Mouse (Mus musculus) MEL (cell line): ENCODE results near the gene Tppp3. TPM values are rescaled to one million over a fixed set of nuclear protein-coding genes. Genes with fewer than 3 reads are reported as not detected.

Experiments used
- DNase-seq: peaks from one replicate; pipeline ENCODE4 v3.0.0; 2011; ENCODE audit warnings: low read depth, low spot score
- H3K27ac ChIP-seq: 2 replicates; pipeline ENCODE4 v1.5.1; 2012; ENCODE audit warnings: low read depth, mild to moderate bottlenecking, control low read depth, low read length, moderate library complexity; ENCODE audit not compliant: control insufficient read depth
- H3K27me3 ChIP-seq, 2 experiments: fragments of 150-350 bp in 1 of 2; sonication (generic) in 1 of 2; 2 replicates each; pipeline ENCODE4 v1.6.1; 2012; ENCODE audit warnings: low read length in 2 of 2, mild to moderate bottlenecking in 2 of 2, improper control_type of control experiment in 1 of 2, moderate library complexity in 1 of 2; ENCODE audit not compliant: insufficient read depth in 2 of 2, control insufficient read depth in 1 of 2
- H3K36me3 ChIP-seq, 2 experiments: 2 replicates each; pipeline ENCODE4 v1.6.1; 2012 to 2014; ENCODE audit warnings: low read length in 2 of 2, improper control_type of control experiment in 1 of 2, inconsistent platforms in 1 of 2, mild to moderate bottlenecking in 1 of 2; ENCODE audit not compliant: insufficient read depth in 2 of 2, control insufficient read depth in 1 of 2
- H3K4me1 ChIP-seq, 2 experiments: fragments of 150-350 bp in 1 of 2; sonication (generic) in 1 of 2; 2 replicates each; pipeline ENCODE4 v1.6.1; 2012; ENCODE audit warnings: low read length in 2 of 2, improper control_type of control experiment in 1 of 2, mild to moderate bottlenecking in 1 of 2; ENCODE audit not compliant: insufficient read depth in 2 of 2, control insufficient read depth in 1 of 2
- H3K4me3 ChIP-seq, 2 experiments: fragments of 150-350 bp in 1 of 2; sonication (generic) in 1 of 2; 2 replicates each; pipeline ENCODE4 v1.5.1; 2012; ENCODE audit warnings: low read depth in 2 of 2, low read length in 2 of 2, mild to moderate bottlenecking in 2 of 2, moderate library complexity in 2 of 2, control low read depth in 1 of 2, improper control_type of control experiment in 1 of 2; ENCODE audit not compliant: control insufficient read depth in 1 of 2, insufficient read depth in 1 of 2
- H3K79me2 ChIP-seq: 2 replicates; pipeline ENCODE4 v1.6.1; 2012; ENCODE audit warnings: mild to moderate bottlenecking, low read length, moderate library complexity; ENCODE audit not compliant: control insufficient read depth, poor library complexity, insufficient read depth
- H3K9ac ChIP-seq: 2 replicates; pipeline ENCODE4 v1.6.1; 2012; ENCODE audit warnings: low read depth, mild to moderate bottlenecking, control low read depth, low read length, moderate library complexity; ENCODE audit not compliant: control insufficient read depth, poor library complexity, severe bottlenecking
- H3K9me3 ChIP-seq: fragments of 150-350 bp; sonication (generic); replicated peaks from 2 replicates; pipeline ENCODE4 v1.6.1; 2012; ENCODE audit warnings: mild to moderate bottlenecking, low read length, improper control_type of control experiment, moderate library complexity; ENCODE audit not compliant: insufficient read depth
- BHLHE40 ChIP-seq: IDR thresholded peaks from 2 replicates; pipeline ENCODE4 v1.6.1; 2012; ENCODE audit warnings: low read depth, mild to moderate bottlenecking, inconsistent platforms, low read length, improper control_type of control experiment, borderline replicate concordance
- CHD1 ChIP-seq: IDR thresholded peaks from 2 replicates; pipeline ENCODE4 v1.6.1; 2012; ENCODE audit warnings: low read depth, mild to moderate bottlenecking, inconsistent platforms, low read length, improper control_type of control experiment
- CHD2 ChIP-seq: IDR thresholded peaks from 2 replicates; pipeline ENCODE4 v1.6.1; 2011; ENCODE audit warnings: low read length, improper control_type of control experiment
- CTCF ChIP-seq, 3 experiments: IDR thresholded peaks in 2 of 3; conservative IDR thresholded peaks in 1 of 3; 2 replicates each; pipeline ENCODE4 v1.5.1; 2011 to 2012; ENCODE audit warnings: low read length in 3 of 3, low read depth in 2 of 3, mild to moderate bottlenecking in 2 of 3, improper control_type of control experiment in 1 of 3, inconsistent platforms in 1 of 3, mixed read lengths in 1 of 3, moderate library complexity in 1 of 3; ENCODE audit not compliant: control insufficient read depth in 1 of 3, insufficient read depth in 1 of 3, poor library complexity in 1 of 3, severe bottlenecking in 1 of 3
- E2F4 ChIP-seq: IDR thresholded peaks from 2 replicates; pipeline ENCODE4 v1.6.1; 2011; ENCODE audit warnings: low read depth, low read length, improper control_type of control experiment, borderline replicate concordance
- ELF1 ChIP-seq: IDR thresholded peaks from 2 replicates; pipeline ENCODE4 v1.6.1; 2014; ENCODE audit warnings: low read depth, mild to moderate bottlenecking, inconsistent platforms, low read length, improper control_type of control experiment, moderate library complexity
- EP300 ChIP-seq, 2 experiments: IDR thresholded peaks; 2 replicates each; pipeline ENCODE4 v1.6.1; 2011; ENCODE audit warnings: improper control_type of control experiment in 2 of 2, low read length in 2 of 2, low read depth in 1 of 2, mild to moderate bottlenecking in 1 of 2
- ETS1 ChIP-seq: IDR thresholded peaks from 2 replicates; pipeline ENCODE4 v1.6.1; 2012; ENCODE audit warnings: low read depth, mild to moderate bottlenecking, inconsistent platforms, low read length, improper control_type of control experiment, moderate library complexity
- KAT2A ChIP-seq: conservative IDR thresholded peaks from 2 replicates; pipeline ENCODE4 v1.6.1; 2012; ENCODE audit warnings: low read depth, low read length, improper control_type of control experiment, inconsistent platforms
- MAFK ChIP-seq: IDR thresholded peaks from 2 replicates; pipeline ENCODE4 v1.6.1; 2011; ENCODE audit warnings: low read depth, mild to moderate bottlenecking, low read length, improper control_type of control experiment, borderline replicate concordance
- MAX ChIP-seq: IDR thresholded peaks from 2 replicates; pipeline ENCODE4 v1.6.1; 2011; ENCODE audit warnings: low read length, improper control_type of control experiment
- MYB ChIP-seq: IDR thresholded peaks from 2 replicates; pipeline ENCODE4 v1.6.1; 2011; ENCODE audit warnings: mild to moderate bottlenecking, low read depth, low read length, improper control_type of control experiment
- NELFE ChIP-seq: IDR thresholded peaks from 2 replicates; pipeline ENCODE4 v1.6.1; 2011; ENCODE audit warnings: low read depth, low read length, improper control_type of control experiment
- NRF1 ChIP-seq: IDR thresholded peaks from 2 replicates; pipeline ENCODE4 v1.6.1; 2014; ENCODE audit warnings: low read depth, mild to moderate bottlenecking, inconsistent platforms, low read length, improper control_type of control experiment, moderate library complexity; ENCODE audit not compliant: poor library complexity, insufficient read depth, severe bottlenecking
- POLR2A ChIP-seq, 2 experiments: IDR thresholded peaks; 2 replicates each; pipeline ENCODE4 v1.6.1; 2011 to 2012; ENCODE audit warnings: low read length in 2 of 2, mild to moderate bottlenecking in 2 of 2, control low read depth in 1 of 2, improper control_type of control experiment in 1 of 2, low read depth in 1 of 2, moderate library complexity in 1 of 2; ENCODE audit not compliant: control insufficient read depth in 1 of 2, insufficient read depth in 1 of 2, poor library complexity in 1 of 2
- POLR2AphosphoS5 ChIP-seq: IDR thresholded peaks from 2 replicates; pipeline ENCODE4 v1.6.1; 2012; ENCODE audit warnings: low read depth, borderline replicate concordance, mild to moderate bottlenecking, inconsistent platforms, low read length, moderate library complexity, mixed read lengths
- RAD21 ChIP-seq: IDR thresholded peaks from 2 replicates; pipeline ENCODE4 v1.6.1; 2011; ENCODE audit warnings: mild to moderate bottlenecking, low read depth, low read length, improper control_type of control experiment
- SIN3A ChIP-seq: IDR thresholded peaks from 2 replicates; pipeline ENCODE4 v1.6.1; 2012; ENCODE audit warnings: low read length, improper control_type of control experiment, inconsistent platforms
- SMC3 ChIP-seq: IDR thresholded peaks from 2 replicates; pipeline ENCODE4 v1.6.1; 2011; ENCODE audit warnings: low read depth, low read length, improper control_type of control experiment
- TAL1 ChIP-seq: IDR thresholded peaks from 2 replicates; pipeline ENCODE4 v1.6.1; 2012; ENCODE audit warnings: mild to moderate bottlenecking, inconsistent platforms, low read length, moderate library complexity, mixed read lengths
- TBP ChIP-seq: IDR thresholded peaks from 2 replicates; pipeline ENCODE4 v1.8.0; 2011; ENCODE audit warnings: low read depth, low read length, improper control_type of control experiment
- TCF12 ChIP-seq: IDR thresholded peaks from 2 replicates; pipeline ENCODE4 v1.6.1; 2014; ENCODE audit warnings: low read depth, mild to moderate bottlenecking, inconsistent platforms, low read length, improper control_type of control experiment, moderate library complexity
- UBTF ChIP-seq: IDR thresholded peaks from 2 replicates; pipeline ENCODE4 v1.6.1; 2012; ENCODE audit warnings: low read depth, mild to moderate bottlenecking, inconsistent platforms, low read length, improper control_type of control experiment, moderate library complexity, borderline replicate concordance; ENCODE audit not compliant: insufficient read depth
- USF2 ChIP-seq, 2 experiments: IDR thresholded peaks; 2 replicates each; pipeline ENCODE4 v1.6.1; 2011 to 2012; ENCODE audit warnings: improper control_type of control experiment in 2 of 2, low read length in 2 of 2, borderline replicate concordance in 1 of 2, inconsistent platforms in 1 of 2, low read depth in 1 of 2, mild to moderate bottlenecking in 1 of 2; ENCODE audit not compliant: insufficient read depth in 1 of 2
- ZKSCAN1 ChIP-seq: IDR thresholded peaks from 2 replicates; pipeline ENCODE4 v1.6.1; 2012; ENCODE audit warnings: low read depth, mild to moderate bottlenecking, inconsistent platforms, low read length, improper control_type of control experiment, moderate library complexity
- polyA plus RNA-seq, 2 experiments: library from polyadenylated mRNA; stranded (reverse) in 1 of 2; unstranded in 1 of 2; fragments of >175 nt in 1 of 2; fragments of >200 nt in 1 of 2; gene quantifications; 2 replicates each; pipeline versions ENCODE4 v1.2.1 to v1.2.4; 2012; ENCODE audit warnings: low replicate concordance in 2 of 2, low read depth in 1 of 2; ENCODE audit not compliant: insufficient read length in 2 of 2, insufficient read depth in 1 of 2, missing spikeins in 1 of 2
- total RNA-seq: library from RNA; depleted of rRNA; stranded (reverse); fragments of 300-350 nt; gene quantifications from 2 replicates; pipeline ENCODE4 v1.2.3, GENCODE M21; 2012

Tppp3 gene
- total and polyA plus RNA-seq, 3 experiments = 0.81 to 1.7 TPM; not detected in 1

DNA sequence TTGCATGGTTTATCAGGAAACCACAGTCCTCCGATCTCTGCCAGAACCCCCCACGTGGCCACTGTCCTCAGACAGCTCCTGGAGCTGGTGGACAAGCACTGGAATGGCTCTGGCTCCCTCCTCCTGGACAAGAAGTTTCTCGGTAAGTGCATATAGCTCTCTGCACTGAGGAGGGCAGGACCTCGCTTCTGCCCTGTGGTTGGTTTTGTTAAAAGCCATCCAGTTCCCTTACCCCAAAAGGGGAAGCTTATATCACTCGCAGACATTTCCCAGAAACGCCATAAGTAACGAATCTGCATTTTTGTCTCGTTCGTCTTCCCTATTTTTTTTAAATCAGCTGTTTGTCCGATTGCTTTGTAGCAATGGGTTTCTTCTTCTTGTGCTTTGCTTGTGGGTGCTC lies 16.1 kb downstream of the Tppp3 start (continued):
- no peak for TF ChIP-seq POLR2AphosphoS5
- no peak for TF ChIP-seq TAL1
- TF ChIP-seq BHLHE40 = no peak; the same call in 1 of the 2 replicates
- TF ChIP-seq NELFE = no peak
- peak; percentile 13; the same call in 1 of the 2 replicates for TF ChIP-seq MYB
- TF ChIP-seq TBP = peak; percentile 86
- peak; percentile 80 for TF ChIP-seq SIN3A
- TF ChIP-seq KAT2A = no peak
- TF ChIP-seq CHD1 = no peak
- no peak for TF ChIP-seq ZKSCAN1
- TF ChIP-seq MAX = no peak
- TF ChIP-seq EP300 (IDR thresholded peaks at IDR 0.05; ENCODE audit: low read depth in 1 of 2, low read length in 2 of 2) = peak; percentile 9 to 40; a peak in 2 of 4 replicates
- no peak for TF ChIP-seq ELF1
- no peak for TF ChIP-seq TCF12
- TF ChIP-seq UBTF = 0 out of 2 replicates have a peak, but pooled peaks have one; percentile 70
- TF ChIP-seq NRF1 = no peak
- TF ChIP-seq CHD2 = no peak
- no peak for TF ChIP-seq USF2 (IDR thresholded peaks at IDR 0.05; ENCODE audit: borderline replicate concordance in 1 of 2, insufficient read depth in 1 of 2, low read depth in 1 of 2, low read length in 2 of 2)
- peak in 1 of 2 experiments; percentile 37; a peak in 1 of 4 replicates for TF ChIP-seq POLR2A (IDR thresholded peaks at IDR 0.05; ENCODE audit: control insufficient read depth in 1 of 2, insufficient read depth in 1 of 2, low read depth in 1 of 2, low read length in 2 of 2, poor library complexity in 1 of 2)
- TF ChIP-seq MAFK = no peak
- TF ChIP-seq SMC3 = no peak
- TF ChIP-seq E2F4 = no peak
- TF ChIP-seq RAD21 = no peak
- peak; percentile 89 for TF ChIP-seq ETS1
- TF ChIP-seq CTCF (IDR thresholded peaks at IDR 0.05 in 2 of 3, conservative IDR thresholded peaks at IDR 0.05 in 1 of 3; ENCODE audit: control insufficient read depth in 1 of 3, insufficient read depth in 1 of 3, low read depth in 2 of 3, low read length in 3 of 3, poor library complexity in 1 of 3, severe bottlenecking in 1 of 3) = no peak

DNA sequence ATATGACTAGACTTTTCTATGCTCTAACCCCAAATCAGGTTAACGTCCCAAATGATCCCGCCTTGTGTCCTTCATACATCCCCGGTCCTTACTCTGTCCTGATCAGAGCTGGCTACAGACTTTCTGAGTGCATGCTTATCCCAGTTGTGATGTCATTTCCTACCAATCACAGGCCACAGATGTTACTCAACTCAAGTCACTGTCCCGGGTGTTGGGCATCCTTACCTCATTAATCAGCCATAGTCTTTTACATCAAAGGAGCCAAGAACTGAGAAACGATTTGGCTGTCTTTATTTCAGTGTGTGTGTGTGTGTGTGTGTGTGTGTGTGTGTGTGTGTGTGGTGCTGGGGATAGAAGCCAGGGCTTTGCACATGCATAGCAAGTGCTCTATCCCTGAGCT lies 17.2 kb downstream of the Tppp3 start:
- H3K4me1 ChIP-seq = peaks cover 7 to 12% of the 10 kb centered on the region in 2 experiments
- no peaks in the 10 kb centered on the region for H3K9me3 ChIP-seq
- no peaks in the 10 kb centered on the region for H3K79me2 ChIP-seq
- H3K36me3 ChIP-seq = peaks cover 0 to 13% of the 10 kb centered on the region in 2 experiments; a peak in 2 of 4 replicates
- no peak overlapping the region for H3K4me3 ChIP-seq
- no peak overlapping the region for H3K9ac ChIP-seq
- DNase-seq = peak; percentile 42
- TF ChIP-seq RAD21 = no peak
- no peak for TF ChIP-seq NRF1
- H3K27me3 ChIP-seq = peaks cover 0 to 9% of the 10 kb centered on the region in 2 experiments
- no peak overlapping the region for H3K27ac ChIP-seq
